Mouse (Mus musculus): ENCODE measurements around the gene Naglu.

DNA sequence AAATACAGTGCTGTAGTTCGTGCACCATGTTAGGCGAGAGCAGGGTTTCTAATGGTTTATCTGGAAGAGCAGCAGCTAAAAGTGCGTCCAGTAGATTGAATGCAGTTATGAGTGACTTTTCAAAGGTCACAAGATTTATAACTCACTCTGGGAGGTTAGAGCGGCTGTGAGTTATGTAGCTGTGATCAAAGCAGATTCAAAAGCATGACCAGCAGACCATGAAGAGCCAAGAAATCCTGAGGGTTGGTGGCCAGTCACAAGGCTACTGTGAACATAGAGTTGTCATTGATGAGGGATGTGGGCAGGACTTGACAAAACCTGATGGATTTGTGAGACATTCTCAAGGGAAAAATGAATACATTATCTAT lies 34.5 kb upstream of the Naglu start:
- TF ChIP-seq CTCF (conservative IDR thresholded peaks at IDR 0.05 in 1 of 2, IDR thresholded peaks at IDR 0.05 in 1 of 2; ENCODE audit: low read depth in 2 of 2, low read length in 2 of 2) (no peak), MAX (IDR thresholded peaks at IDR 0.05; ENCODE audit: low read length) (no peak), POLR2A (IDR thresholded peaks at IDR 0.05; ENCODE audit: low read depth, low read length) (no peak), GABPA (IDR thresholded peaks at IDR 0.05; ENCODE audit: insufficient replicate concordance, low read depth, low read length) (no peak), SMC3 (IDR thresholded peaks at IDR 0.05; ENCODE audit: low read depth, low read length) (no peak), RAD21 (IDR thresholded peaks at IDR 0.05; ENCODE audit: low read depth, low read length) (no peak), HCFC1 (IDR thresholded peaks at IDR 0.05; ENCODE audit: low read depth, low read length) (no peak), ZC3H11A (IDR thresholded peaks at IDR 0.05; ENCODE audit: low read depth, low read length) (no peak), NRF1 (IDR thresholded peaks at IDR 0.05; ENCODE audit: low read depth, low read length) (no peak), USF1 (IDR thresholded peaks at IDR 0.05; ENCODE audit: low read depth, low read length) (no peak)
